Mouse (Mus musculus) brain, adult 10 weeks (tissue): ENCODE measurements around the gene Trabd. TPM values are rescaled to one million over a fixed set of nuclear protein-coding genes. Genes with fewer than 3 reads are reported as not detected.

Experiments
- polyA plus RNA-seq: library from polyadenylated mRNA; stranded (reverse); fragments of 350-450 nt; fragmentation: Illumina TruSeq; extraction: RNeasy Lipid Tissue Mini Kit (QIAGEN cat#74804); gene quantifications from one replicate; pipeline ENCODE4 v1.2.3, GENCODE M21; 2015; ENCODE audit warnings: low read depth, low replicate concordance

Trabd gene
- 19.8 TPM for polyA plus RNA-seq

DNA sequence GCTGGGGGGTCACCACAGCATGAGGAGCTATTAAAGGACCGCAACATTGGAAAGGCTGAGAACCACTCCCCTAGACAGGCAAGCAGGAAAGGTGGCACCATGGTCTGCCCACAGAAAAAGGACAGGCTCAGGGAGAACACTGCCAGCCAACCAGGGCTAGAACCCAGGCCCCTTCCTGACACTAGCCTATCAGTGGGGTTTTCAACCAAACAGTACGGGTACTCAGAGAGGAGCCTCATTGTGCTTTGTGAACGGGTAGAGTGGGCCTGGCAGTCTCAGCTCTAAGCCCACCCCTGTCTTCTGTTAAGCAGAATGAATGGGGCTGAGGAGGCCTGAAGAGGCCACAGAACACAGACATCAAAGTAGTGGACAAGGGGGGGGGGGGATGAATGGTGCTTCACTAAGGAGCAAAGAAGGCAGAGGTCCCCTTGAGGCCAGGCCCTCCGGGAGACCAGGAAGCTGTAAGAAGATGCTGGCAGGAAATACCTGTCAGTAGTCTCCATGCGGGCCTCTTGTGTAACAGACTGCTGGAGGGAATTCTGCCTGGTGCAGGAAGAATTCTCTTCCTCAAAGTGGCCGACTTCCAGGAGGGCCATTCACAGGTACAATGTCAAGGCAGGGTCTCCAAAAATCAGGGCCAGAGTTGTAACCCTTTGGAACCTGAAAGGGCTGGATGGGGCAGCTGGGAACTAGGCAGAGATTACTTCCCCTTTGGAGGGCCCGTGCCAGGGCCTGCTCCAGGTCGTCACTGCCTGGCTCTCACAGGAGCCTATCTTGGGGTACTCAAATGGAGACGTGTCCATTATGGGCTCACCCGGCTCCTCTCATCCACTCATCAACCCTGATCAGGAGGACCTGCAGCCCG is at the start of gene Trabd:
Gene Trabd (plus strand): TSS at position 512 of the 865 bp plus-strand sequence.

DNA sequence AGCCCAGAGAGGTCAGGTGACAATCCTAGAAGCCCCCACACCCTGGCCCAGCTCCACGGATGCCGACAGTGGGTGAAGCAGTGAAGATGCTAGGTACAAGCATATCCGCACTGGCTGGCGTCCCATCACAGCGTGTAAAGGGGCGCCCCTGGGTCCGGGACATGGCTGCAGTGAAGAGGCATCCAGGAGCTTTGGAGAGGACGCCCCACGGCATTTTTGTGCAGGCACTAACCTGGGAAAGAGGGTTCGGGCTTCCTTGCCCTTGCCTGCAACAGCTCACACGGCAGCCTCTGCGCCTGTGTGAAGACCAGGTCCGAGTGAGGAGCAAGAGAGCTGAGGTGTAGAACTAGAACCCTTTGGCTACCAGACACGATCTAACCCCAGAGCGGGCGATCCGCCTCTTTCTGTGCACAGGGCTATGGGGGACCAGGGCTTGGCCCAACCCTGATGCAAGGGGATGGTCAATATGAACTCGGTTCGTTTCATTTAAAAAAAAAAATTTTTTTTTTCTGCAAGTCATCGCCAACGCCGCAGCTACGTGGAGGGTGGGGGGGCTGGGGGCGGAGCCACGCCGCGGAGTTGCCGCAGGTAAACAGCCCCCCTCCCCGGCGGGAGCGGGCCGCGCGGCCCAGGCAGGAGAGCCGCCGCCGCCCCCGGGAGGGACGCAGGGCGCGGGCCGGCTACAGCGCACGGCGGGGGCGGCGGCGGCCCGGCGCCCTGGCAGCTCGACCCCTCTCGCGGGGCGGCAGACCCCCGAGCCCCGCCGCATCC is 15.6 kb upstream of the Trabd start, which contains the start of gene Panx2:
Gene Panx2 (plus strand): TSS at position 574 of the 771 bp plus-strand sequence.

DNA sequence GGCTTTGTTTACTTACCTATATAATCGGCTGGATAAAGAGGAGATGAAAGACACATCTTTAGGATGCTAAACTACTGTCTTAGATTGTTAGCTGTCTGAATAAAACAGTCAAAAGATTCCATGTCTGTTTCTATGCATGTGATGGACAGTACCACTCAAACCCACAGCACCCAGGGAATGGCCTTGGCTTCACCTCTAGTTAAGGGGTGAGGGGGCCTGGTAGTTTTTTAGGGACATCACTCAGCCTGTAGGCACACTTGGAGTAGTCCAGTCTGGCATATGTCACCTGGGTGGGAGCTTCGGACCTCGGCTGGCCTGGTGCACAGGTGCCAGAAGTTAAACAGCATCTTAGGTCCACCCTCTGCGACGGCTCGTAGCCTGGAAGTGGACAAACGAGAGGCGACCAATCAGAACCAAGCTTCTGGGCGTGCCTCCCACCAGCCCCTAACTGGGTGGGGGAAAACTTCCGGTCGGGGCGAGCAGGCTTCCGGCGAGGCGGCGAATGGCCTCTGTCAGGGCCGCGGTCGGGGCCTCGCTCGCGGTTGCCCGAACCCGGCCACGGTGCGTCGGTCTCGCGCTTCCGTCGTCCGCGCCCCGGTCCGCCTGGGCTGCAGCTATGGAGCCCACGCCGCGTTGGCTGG is 13.8 kb downstream of the Trabd start, which contains the start of gene Selenoo:
Gene Selenoo (plus strand): TSS at position 478 of the 641 bp plus-strand sequence.

DNA sequence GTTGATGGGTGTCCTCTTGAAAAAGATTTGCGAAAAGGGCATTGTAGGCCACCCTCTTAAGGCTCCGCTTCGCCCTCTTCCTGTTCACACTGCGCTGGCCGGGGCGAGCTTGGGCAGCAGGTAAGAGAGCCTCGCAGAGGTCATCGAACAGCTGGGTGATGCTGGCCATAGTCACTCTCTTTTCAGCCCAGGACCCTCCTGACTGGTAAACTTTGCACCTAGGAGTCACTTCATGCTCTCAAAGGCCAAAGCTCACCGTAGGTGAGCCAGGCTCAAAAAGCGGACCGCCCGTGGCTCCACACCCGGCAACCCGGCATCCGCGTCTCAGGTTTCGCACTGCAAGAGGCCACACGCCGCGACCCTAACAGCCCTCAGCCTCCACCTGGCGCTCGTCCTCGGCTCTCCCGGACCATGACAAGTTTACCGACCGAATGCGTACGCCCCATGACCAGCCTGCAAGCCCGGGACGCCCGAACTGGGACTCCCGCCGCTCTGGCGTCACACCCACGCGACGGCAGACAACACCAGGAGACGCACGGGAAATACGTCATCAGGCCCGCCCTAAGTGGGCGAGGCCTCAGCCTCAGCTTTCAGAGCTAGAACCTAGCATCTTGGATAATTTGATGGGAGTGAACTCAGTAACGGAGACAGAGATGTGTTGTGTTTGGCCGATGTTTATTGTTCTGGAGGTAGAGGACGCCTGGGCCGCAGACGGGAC is 47.9 kb downstream of the Trabd start, which contains the start of gene Tubgcp6:
Gene Tubgcp6 (minus strand): TSS at position 464 of the 718 bp plus-strand sequence.

DNA sequence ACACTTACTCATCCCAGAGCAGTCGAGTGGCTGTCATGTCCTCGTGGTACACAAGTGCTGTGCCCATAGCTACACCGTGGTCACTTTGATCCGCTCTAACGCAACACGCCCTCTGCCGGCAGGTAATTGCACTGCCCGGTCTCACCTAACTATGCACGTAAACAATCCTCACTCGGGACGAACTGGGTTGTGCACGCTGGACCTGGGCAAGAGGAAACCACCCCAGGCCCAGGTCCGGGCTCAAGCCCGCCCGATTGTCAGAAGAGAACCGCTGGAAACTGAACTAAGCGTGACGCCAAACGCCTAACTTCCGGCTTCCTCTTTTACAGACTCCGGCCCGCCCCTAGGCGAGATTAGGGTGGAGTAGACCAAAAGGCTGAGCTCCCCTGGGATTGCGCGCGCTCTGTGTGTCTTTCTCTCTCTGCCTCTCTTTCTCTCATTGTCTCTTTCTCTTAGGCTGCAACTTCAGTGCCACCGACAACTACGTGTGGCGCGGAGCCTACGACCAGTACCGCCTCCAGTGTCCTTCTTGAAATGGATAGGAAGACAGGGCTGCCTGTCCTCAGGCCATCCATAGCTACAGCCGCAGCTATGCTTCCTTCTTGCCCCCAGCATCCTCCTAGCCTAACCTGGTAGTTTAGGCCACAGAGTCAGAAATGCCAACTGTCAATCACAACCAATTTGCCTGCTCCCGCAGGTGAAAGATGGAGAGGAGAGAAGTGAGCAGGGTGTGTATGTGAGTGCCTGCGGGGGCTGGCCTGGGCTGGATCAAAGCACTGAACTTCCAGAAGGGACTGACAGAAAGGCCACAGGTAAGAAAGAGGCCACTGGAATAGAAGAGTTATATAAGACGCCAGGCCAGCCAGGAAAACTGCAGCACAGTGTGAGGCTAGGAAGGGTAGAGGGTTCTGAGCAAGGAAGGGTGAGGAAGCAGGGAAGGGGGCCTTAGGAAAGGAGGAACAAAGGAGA is 53.7 kb downstream of the Trabd start, which contains the start of gene Hdac10:
Gene Hdac10 (minus strand): TSS at position 319 of the 969 bp plus-strand sequence.

Other genes with a start within 250 kb of the Trabd start
- 39.4 TPM for gene Pim3, start 212.9 kb upstream of the Trabd start, polyA plus RNA-seq
- gene Ttll8, start 120.7 kb upstream of the Trabd start, polyA plus RNA-seq, result 0.76 TPM
- 156 TPM for gene Mlc1, start 96.1 kb upstream of the Trabd start, polyA plus RNA-seq
- gene Mov10l1, start 92.2 kb upstream of the Trabd start, polyA plus RNA-seq, result not detected
- 94.0 TPM for gene Panx2, start 15.4 kb upstream of the Trabd start, polyA plus RNA-seq
- 27.4 TPM for gene Selenoo, start 14.0 kb downstream of the Trabd start, polyA plus RNA-seq
- gene Tubgcp6, start 48.0 kb downstream of the Trabd start, polyA plus RNA-seq, result 19.0 TPM
- 12.4 TPM for gene Hdac10, start 53.6 kb downstream of the Trabd start, polyA plus RNA-seq
- gene Mapk12, start 65.6 kb downstream of the Trabd start, polyA plus RNA-seq, result 12.5 TPM
- gene Mapk11, start 74.5 kb downstream of the Trabd start, polyA plus RNA-seq, result 51.9 TPM
- gene Plxnb2, start 105.7 kb downstream of the Trabd start, polyA plus RNA-seq, result 36.2 TPM
- gene Dennd6b, start 121.4 kb downstream of the Trabd start, polyA plus RNA-seq, result 51.1 TPM
- 78.9 TPM for gene Ppp6r2, start 136.4 kb downstream of the Trabd start, polyA plus RNA-seq
- 124 TPM for gene Sbf1, start 240.2 kb downstream of the Trabd start, polyA plus RNA-seq
- gene Adm2, start 247.6 kb downstream of the Trabd start, polyA plus RNA-seq, result not detected